Comparison of ENCODE assay signal across 15 mouse cellular contexts in the genomic region with DNA sequence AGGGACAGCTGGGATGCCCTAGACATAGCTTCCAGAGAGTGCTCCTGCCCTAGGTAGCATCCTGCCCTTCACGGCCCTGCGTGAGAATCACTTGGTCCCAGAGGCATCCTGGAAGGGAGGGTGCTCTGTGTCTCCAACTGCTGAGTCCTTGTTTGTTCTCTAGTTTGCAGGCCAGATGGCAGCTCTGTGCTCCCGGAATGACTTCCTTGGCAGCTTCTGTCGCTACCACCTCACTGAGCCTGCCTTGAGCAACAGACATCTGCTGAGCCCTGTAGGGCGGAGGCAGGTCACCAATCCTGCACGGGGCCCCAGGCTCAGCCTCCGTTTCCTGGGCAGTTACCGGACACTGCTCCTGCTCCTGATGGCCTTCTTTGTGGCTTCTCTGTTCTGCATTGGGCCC. TPM values are rescaled to one million over a fixed set of nuclear protein-coding genes. Genes with fewer than 3 reads are reported as not detected.
DNase-seq lines count a peak whose midpoint lies in the region.
"Had no signal": no experiment of that assay in that cellular context is flagged by ENCODE, and none has a peak within 500 bp of the region (broad histone marks: within the 10 kb centered on the region; RNA-seq: fewer than 3 reads in every experiment).

No protein-coding gene starts in this region.

- DNase-seq in layer of hippocampus, adult 11-12 months (ENCODE audit: low spot score): peak; percentile 60
- no peak for DNase-seq in layer of hippocampus, adult 9-10 months (ENCODE audit: low spot score)
- peak; percentile 98 for DNase-seq in brain, adult 2 months (ENCODE audit: low read depth, low spot score)
- peak; percentile 89 to 96 for DNase-seq in cerebellum, adult 18-20 months
- DNase-seq in cerebellum, postnatal 36 days: peak; percentile 89 to 90
- no peak for DNase-seq in urinary bladder, postnatal 4 days (ENCODE audit: low spot score in 2 of 2)
- DNase-seq in adrenal gland, adult 18-20 months (ENCODE audit: low spot score in 2 of 2): no peak
- no peak for DNase-seq in B cell, adult 2 months
- DNase-seq: adrenal gland, postnatal 14 days; gastrocnemius, postnatal 10 days; heart, adult 18-20 months; kidney, adult 11 months; kidney, postnatal 10 days; lung, postnatal 10 days; right cerebral cortex, postnatal 25 days had no signal

RNA-seq across cellular contexts. Expression of a gene that starts 4.0 kb away (rescaled TPM):
- total RNA-seq in adrenal gland, adult 18-20 months (2021): 1 to 10 TPM; 1.2 to 1.8 TPM

RNA-seq across cellular contexts. Expression of a gene that starts 23.2 kb away (rescaled TPM):
- total RNA-seq in adrenal gland, adult 18-20 months (2021): 10 to 100 TPM; 29.9 to 30.2 TPM

RNA-seq across cellular contexts. Expression of a gene that starts 59.3 kb away (rescaled TPM):
- total RNA-seq in adrenal gland, adult 18-20 months (2021): 10 to 100 TPM in 1 of 2 experiments, 1 to 10 TPM in 1; 8.7 to 14.2 TPM

Comparison
In these comparisons a context has a peak if more than half of its experiments do, and no peak if none do; other contexts are left out.
1. DNase-seq: peak in layer of hippocampus, adult 11-12 months (single experiment), brain, adult 2 months (single experiment), cerebellum, adult 18-20 months (2 of 2) and cerebellum, postnatal 36 days (2 of 2); none in layer of hippocampus, adult 9-10 months (single experiment), urinary bladder, postnatal 4 days (0 of 2), adrenal gland, adult 18-20 months (0 of 2) and B cell, adult 2 months (0 of 2).